Mouse (Mus musculus): ENCODE results near the gene Col25a1.

The Col25a1 gene

GRCm38 (mm10) chr3:130541541-130541940 lies 410.2 kb downstream of the Col25a1 start:
- in situ Hi-C loops (cut with MboI; ENCODE audit: unreplicated experiment in 2 of 2) = no loop called here

- in situ Hi-C loops (cut with MboI; ENCODE audit: unreplicated experiment in 2 of 2) = no loop called here
These were observed 414.7 kb downstream of the Col25a1 start for GRCm38 (mm10) chr3:130545995-130546394.

DNA sequence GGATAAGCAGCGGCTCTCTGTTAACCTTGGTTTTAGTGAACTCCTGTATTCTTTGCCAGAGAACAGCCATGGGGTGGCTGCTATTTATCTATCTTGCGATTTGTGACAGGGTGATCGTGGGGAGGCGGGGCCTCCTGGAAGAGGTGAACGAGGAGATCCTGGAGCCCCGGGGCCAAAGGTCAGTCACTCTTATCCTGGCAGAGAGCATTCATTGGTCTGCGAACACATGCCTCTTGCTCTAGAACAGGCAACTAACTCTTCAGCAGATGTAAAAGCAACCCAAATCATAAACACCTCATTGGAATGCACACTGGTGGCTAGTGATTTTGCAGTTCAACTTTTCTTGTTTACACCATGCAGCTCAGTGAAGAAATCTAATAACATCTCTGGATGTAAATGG lies 417.8 kb downstream of the Col25a1 start:
- in situ Hi-C loops (cut with MboI; ENCODE audit: unreplicated experiment in 2 of 2) = no loop called here

- in situ Hi-C loops (cut with MboI; ENCODE audit: unreplicated experiment in 2 of 2) = no loop called here
These were observed 425.0 kb downstream of the Col25a1 start for GRCm38 (mm10) chr3:130556263-130556662.

DNA sequence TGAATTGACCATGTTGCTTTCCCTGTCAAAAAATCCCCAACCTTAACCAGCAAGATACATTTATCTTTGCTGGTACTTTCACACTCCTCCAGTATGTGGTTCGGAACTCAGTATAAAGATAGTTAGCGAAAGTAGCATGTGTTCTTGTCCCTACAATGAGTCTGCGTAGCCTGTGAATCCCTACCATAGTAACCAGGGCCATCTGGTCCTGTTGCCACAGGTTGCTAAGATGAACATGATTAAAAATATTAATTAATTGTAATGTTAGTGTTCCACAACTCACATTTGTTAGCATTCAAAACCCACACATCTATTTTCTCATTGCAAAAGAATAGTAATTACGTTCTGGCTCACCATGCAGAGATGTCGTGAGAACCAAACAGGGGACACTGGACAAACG lies 434.3 kb downstream of the Col25a1 start:
- in situ Hi-C loops (cut with MboI; ENCODE audit: unreplicated experiment in 2 of 2) = no loop called here

DNA sequence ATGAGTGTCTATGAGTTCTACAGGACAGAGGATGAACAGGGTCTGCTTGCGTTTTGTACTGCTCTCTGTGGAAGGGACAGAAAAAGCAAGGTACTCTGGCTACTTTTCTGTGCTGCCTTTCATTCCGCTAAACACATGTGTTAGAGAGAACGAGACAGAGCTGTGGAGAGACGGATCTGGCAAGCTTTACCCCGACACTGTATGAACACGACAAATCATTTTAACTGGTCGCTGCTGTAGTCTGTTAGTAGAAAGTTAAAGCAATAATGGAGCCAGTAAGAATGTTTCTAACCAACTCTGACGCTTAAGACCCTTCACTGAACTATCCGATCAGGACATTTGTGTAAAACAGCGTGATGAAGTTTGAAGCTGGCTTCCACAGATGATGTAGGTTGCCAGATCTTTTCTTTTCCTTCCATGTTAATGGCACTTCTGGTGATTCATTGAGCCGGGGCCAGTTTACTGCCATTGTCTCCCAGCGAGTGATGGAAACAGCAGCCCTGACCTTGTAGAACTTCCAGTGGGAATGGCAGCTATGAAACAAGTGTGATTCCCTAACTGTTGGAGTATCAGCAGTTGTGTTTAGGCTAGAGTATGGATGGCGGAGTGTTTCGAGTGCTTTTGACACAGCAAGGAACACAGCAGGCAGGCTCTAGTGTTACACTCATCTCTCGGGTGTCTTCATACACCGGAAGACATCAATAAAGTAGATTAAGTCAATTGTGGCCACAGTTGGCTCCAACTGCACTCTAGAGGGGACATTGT lies 437.2 kb downstream of the Col25a1 start:
- in situ Hi-C loops (cut with MboI; ENCODE audit: unreplicated experiment in 2 of 2) = no loop called here

DNA sequence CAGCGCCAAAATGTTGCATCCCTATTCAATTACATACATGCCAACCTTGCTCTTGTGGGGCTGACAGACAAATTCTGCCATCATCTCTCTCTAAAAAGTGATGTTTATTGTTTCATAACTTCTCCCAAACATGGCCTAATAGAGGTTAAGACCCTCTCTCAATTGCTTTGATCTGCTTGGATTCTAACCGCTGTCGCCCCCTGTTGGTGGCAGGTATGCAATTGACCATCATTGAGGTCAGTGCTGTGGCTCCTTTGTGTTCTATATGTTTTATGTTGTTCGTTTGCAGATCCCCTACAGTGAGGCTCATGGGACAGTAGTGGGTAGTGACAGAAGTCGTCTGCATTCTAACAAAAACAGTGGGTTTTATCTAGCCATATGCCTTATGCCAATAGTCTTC lies 441.9 kb downstream of the Col25a1 start:
- in situ Hi-C loops (cut with MboI; ENCODE audit: unreplicated experiment in 2 of 2) = loop anchor here in 1 of 2 experiments (5.0 to 10.0 kb wide), 2 partner anchors 471 to 672 kb away; no protein-coding TSS in a partner anchor

- in situ Hi-C loops (cut with MboI; ENCODE audit: unreplicated experiment in 2 of 2) = loop anchor here (5.0 to 10.0 kb wide), 2 partner anchors 472 to 670 kb away; no protein-coding TSS in a partner anchor
These were observed 443.4 kb downstream of the Col25a1 start for GRCm38 (mm10) chr3:130574652-130575051.

GRCm38 (mm10) chr3:130576683-130577082 lies 445.4 kb downstream of the Col25a1 start:
- in situ Hi-C loops (cut with MboI; ENCODE audit: unreplicated experiment in 2 of 2) = loop anchor here (5.0 to 10.0 kb wide), 2 partner anchors 474 to 668 kb away; no protein-coding TSS in a partner anchor

DNA sequence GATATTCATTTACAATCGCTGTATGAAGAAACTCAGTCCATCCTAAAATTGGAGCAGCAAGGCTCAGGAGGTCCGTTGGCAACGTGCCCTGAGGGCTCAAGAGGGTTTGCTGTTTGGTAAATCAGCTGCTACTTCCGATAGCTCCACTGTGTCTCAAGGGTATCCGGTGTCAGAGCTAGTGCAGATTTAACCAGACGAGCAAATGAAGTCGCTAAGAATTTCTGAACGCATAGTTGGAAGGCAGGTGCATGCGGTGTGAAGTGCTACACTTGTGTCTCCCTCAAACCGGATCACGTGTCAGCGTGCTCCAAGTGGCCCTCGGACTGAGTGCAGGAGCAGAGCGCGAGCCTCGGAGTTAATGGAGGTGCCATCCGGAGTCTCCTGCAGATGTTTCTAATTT lies 448.2 kb downstream of the Col25a1 start:
- in situ Hi-C loops (cut with MboI; ENCODE audit: unreplicated experiment in 2 of 2) = loop anchor here (5.0 to 10.0 kb wide), 2 partner anchors 477 to 665 kb away; no protein-coding TSS in a partner anchor

DNA sequence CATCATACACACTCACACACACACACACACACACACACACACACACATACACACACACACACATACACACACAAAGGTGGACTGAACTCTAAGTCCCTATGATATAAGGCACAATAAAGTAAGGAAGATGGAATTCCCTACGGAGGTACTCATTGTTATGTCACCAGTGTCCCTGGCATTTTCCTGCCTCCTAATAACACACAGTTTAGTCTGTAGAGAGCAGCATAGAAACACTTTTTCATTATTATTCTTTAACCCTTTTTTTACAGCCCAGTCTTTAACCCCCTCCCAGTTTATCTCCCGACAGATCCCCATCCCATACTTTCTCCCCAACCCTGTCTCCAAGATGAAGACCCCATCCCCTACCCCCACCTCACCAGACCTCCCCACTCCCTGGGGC lies 450.3 kb downstream of the Col25a1 start:
- in situ Hi-C loops (cut with MboI; ENCODE audit: unreplicated experiment in 2 of 2) = no loop called here

GRCm38 (mm10) chr3:130582903-130583664 lies 451.8 kb downstream of the Col25a1 start:
- in situ Hi-C loops (cut with MboI; ENCODE audit: unreplicated experiment in 2 of 2) = no loop called here

GRCm38 (mm10) chr3:130584007-130584406 lies 452.7 kb downstream of the Col25a1 start:
- in situ Hi-C loops (cut with MboI; ENCODE audit: unreplicated experiment in 2 of 2) = no loop called here

DNA sequence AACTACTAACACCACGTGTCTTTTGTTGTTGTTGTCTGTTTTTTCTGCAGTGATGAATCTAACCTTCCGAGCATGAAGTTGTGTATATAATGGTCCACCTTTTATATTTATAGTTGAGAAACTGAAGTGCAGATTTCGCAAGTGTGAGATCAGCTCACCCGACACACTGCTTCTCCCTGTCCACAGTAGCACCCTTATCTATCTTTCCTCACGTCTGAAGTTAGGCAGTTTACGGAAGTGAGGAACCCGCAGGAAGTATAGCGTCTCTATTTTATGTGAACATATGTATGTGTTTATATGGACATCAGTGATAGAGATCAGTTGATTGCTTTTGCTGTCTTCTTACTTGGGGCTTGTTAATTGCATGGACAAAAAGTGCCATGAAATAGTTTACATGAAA lies 463.7 kb downstream of the Col25a1 start:
- in situ Hi-C loops (cut with MboI; ENCODE audit: unreplicated experiment in 2 of 2) = no loop called here

GRCm38 (mm10) chr3:130601491-130601890 lies 470.2 kb downstream of the Col25a1 start:
- in situ Hi-C loops (cut with MboI; ENCODE audit: unreplicated experiment in 2 of 2) = no loop called here

- in situ Hi-C loops (cut with MboI; ENCODE audit: unreplicated experiment in 2 of 2) = no loop called here
These were observed 476.6 kb downstream of the Col25a1 start for GRCm38 (mm10) chr3:130607924-130608323.

- in situ Hi-C loops (cut with MboI; ENCODE audit: unreplicated experiment in 2 of 2) = no loop called here
These were observed 483.1 kb downstream of the Col25a1 start for GRCm38 (mm10) chr3:130614444-130614843.

DNA sequence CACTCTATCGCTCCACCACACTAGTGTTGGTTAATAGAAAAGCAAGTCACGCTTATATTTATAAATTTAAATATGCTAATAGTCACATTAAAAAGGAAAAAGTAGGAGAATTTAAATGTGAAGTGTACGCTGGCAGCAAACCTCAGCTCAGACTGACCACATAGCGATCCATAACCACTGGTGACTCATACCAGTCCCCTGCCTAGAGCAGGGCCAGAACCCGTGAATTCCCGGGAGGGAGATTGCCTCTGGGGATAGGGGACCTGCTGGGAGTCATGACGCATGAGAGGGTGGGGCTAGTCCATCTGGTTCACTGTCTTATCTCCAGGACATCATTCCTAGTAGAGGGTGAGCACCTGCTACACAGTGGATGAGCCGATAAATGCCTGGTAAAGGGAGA lies 484.3 kb downstream of the Col25a1 start:
- in situ Hi-C loops (cut with MboI; ENCODE audit: unreplicated experiment in 2 of 2) = no loop called here

DNA sequence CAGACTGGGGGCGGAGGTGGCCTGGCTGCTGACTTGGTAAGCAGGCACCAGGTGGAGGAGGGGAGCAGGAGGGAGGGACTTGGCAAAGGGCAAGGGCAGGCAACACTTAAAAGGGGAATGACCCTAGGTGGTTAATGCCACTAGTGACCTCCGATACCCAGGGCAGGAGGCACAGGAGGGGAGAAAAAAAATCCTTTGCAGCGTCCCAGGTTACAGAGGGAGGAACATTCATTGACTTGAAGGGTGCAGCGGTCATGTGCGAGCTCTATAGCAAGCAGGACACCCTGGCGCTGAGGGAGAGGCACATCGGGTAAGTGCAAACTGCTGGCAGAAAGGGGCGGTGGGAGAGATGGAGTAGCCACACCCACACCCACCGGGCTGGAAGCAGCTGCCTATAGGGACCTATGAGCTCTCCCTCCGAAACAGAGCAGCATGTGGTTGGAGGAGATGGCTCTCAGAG lies 486.2 kb downstream of the Col25a1 start, which contains the start of gene Etnppl:
Gene Etnppl, plus strand, starts transcription at position 10 of the 460 bp plus-strand sequence.
- in situ Hi-C loops (cut with MboI; ENCODE audit: unreplicated experiment in 2 of 2) = no loop called here

GRCm38 (mm10) chr3:130620517-130621146 lies 489.3 kb downstream of the Col25a1 start:
- in situ Hi-C loops (cut with MboI; ENCODE audit: unreplicated experiment in 2 of 2) = no loop called here

- in situ Hi-C loops (cut with MboI; ENCODE audit: unreplicated experiment in 2 of 2) = no loop called here
These were observed 497.1 kb downstream of the Col25a1 start for GRCm38 (mm10) chr3:130628358-130628757.

All from v-Abl transformed pro-B cells (cell line).